Mouse (Mus musculus) thymus, postnatal 14 days (tissue): ENCODE data around the gene Uts2.
A peak's percentile ranks its signal among the peaks of the same experiment; 100 is the strongest.

Experiments
- DNase-seq: peaks from one replicate; pipeline ENCODE4 v3.0.0; 2021

Uts2 gene

DNA sequence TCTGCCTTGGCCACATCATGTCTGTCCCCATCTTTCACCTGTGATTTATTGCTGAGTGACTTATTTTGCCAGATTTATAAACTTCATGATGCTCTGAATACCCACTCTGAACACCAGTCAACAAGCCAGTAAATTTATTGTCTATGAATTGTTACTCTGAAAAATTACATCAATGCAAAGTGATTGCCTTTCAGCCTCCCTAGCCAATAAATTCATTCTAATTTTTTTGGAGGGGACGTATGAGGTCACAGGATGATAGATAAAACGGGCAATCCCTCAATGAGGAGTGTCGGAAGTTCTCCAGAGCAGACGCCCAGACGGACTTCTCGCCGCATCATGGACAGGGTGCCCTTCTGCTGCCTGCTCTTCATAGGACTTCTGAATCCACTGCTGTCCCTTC, at the start of gene Uts2:
TSS of gene Uts2 (plus strand) at position 301 of the 400 bp plus-strand sequence.
- DNase-seq, result no peak

GRCm38 (mm10) chr4:150950972-150951371, 45.9 kb upstream of the Uts2 start:
- no peak for DNase-seq

GRCm38 (mm10) chr4:150956369-150957105, 40.4 kb upstream of the Uts2 start:
- no peak for DNase-seq

DNA sequence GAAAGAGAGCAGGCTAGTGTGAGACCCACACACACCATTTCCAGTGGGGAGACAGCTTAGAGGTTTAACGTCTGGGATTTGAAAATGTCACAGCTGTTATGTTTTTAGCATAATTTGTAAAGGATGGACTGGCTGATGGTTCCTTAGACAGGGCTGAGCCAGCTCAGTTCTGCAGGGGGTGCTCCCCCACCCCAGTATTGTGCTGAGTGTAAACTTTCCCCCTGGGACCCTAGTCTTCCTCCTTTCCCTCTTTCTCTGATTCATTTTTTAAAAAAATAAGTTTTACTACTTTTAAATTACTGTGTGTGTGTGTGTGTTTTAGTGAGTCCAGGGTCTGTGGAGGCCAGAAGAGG, 39.8 kb upstream of the Uts2 start:
- DNase-seq, result no peak

- no peak for DNase-seq
Measured at GRCm38 (mm10) chr4:150958536-150958935, 38.4 kb upstream of the Uts2 start.

GRCm38 (mm10) chr4:150962231-150962630, 34.7 kb upstream of the Uts2 start:
- DNase-seq, result no peak

DNA sequence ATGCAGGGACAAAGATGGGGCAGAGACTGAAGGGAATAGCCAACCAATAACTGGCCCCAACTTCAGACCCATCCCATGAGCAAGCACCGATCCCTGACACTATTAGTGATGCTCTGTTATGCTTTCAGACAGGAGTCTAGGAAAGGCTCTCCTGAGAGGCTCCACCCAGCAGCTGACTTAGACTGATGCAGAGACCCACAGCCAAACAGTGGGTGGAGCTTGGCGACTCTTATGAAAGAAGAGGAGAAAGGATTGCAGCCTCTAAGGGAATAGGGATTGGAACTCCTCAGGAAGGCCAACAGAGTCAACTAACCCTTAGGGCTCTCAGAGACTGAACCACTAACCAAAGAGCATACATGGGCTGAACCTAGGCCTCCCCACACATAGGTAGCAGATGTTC, 33.2 kb upstream of the Uts2 start:
- no peak for DNase-seq

GRCm38 (mm10) chr4:150964635-150965554, 32.0 kb upstream of the Uts2 start:
- peak; percentile 94 for DNase-seq

DNA sequence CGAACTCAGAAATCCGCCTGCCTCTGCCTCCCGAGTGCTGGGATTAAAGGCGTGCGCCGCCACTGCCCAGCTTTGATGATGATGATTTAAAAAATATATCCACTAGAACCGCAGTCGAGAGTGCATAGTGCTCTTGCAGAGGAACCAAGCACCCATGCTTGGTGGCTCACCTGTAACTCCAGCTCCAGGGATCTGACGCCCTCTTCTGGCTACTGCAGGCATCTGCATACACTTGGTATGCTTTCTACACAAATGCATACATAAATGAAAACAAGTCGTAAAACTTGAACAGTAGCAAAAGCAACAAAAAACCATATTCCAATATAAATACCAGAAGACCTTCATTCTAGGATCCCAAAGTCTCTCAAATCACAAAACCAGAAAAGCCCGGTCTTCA, 31.3 kb upstream of the Uts2 start:
- no peak for DNase-seq

DNA sequence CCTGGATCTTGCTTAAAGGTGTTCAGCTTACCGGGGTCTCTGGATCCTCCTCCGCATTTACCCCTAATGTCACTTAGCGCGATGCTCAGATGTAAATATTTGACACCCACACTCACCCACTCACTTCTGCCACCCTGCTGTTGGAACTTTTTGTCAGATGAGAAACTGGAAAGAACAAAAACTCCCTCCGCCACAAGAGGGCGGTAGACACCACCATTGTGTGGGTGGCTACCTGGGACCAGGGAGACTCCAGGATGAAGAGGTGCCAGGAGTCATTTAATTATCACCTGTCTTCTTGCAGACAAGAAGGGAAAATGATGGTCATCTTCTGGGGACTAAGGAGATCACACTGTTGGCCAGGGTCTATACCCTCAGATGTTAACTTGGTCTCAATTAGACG, 30.3 kb upstream of the Uts2 start:
- DNase-seq, result peak; percentile 72

DNA sequence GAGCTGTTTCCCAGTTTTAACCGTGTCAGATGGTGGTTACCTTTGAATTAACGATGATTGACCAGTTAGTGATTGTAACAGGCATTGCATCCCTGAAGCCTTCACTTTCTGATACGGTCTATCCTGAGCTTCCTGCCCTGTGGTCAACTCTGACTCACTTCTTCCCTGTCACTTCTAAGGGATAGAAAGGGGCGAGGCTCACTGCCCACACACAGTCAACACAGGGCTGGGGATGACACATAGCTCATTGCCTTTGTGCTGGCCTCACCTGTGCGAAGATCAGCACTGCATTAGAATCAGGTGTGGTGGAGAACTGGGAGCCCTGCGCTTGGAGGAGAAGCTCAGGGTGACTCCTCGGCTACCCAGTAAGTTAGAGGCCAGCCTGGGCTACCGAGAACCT, 27.9 kb upstream of the Uts2 start:
- DNase-seq, result no peak

DNA sequence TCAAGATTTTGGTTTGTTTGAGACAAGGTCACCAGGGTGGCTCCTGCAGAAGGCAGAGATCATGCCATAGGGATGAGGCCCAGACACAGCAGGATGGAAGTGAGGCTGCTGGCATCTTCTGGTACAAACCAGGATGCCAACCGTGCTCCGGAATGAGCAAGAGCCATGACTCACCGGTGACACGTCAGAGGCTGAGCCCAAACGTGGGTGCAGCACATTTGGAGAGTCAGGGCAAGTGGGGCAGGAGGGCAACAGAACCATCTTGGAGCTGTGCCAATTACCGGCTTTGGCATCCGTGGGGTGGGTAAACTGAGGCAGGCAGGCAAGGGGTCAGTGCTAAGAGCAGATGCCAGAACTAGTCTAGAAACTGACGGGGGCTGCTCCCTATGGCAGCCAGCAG, 23.6 kb upstream of the Uts2 start:
- no peak for DNase-seq

DNA sequence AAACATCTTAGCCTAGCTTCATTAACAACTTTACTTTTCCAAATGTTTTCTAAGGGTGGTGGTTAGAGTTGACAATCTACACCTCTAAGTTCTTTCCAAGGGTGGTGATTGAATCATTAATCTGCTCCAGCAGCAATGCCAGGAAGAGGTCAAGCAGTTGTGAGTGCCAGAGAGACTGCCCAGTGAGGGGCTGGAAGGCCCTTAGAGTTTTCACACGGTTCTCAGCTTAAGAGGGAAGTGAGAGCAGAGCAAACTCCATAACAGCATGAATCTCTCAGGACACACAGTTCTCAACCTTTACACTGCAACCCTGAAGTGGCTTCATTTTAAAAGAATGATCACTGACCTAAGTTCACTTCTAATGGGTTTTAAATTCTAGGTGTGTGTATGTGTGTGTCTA, 21.8 kb upstream of the Uts2 start:
- no peak for DNase-seq

DNA sequence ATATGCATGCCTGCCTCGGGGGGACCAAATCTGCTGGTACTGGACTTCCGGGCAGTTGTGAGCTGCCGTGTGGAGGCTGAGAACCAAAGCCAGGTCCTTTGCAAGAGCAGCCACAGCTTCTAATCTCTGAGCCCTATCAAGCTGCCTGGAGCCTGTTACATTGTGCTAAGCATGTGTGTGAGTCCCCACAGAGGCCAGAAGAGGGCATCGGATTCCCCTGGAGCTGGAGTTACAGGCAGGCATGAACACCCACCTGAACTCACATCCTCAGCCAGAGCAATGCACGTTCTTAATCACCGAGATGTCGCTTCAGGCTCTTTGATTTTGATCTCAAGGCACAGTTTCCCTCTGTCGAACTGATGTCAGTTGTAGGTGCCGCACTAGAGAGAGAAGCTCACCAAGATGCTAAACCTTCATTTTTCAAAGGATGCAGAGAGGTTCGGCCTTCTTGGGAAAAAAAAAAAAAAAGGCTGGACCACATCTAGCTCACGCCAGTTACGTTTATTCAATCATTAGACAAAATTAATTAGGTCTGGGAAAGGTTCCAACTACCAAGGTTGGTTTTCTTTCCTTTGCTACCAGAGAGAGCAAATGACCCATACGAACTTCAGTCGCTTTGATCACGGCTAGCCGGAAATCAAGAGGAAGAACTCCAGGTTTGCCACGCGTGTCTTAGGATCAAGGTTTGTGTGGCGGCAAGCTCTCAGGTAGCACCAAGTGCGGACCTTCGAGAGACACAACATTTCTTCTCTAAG, 18.6 kb upstream of the Uts2 start:
- DNase-seq, result no peak

- DNase-seq, result no peak
Measured at GRCm38 (mm10) chr4:150979455-150979854, 17.4 kb upstream of the Uts2 start.

DNA sequence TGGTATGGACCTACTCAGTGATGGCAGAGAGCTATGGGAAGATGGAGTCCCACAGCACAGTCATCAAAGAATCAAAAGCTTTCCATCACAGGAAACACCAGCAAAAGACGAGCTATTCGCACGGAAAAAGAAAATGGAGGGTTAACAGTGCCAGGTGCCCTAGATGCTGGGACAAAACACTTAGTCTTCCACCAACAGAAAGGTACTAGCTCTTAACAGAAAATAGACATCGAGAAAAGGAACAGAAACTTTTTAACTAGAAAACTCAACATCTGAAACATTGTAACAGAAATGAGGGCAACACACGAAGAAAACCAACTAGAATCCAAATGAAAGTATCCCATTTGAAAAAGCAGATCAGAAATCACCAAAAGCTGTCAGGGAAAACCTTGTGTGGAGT, 16.7 kb upstream of the Uts2 start:
- no peak for DNase-seq

DNA sequence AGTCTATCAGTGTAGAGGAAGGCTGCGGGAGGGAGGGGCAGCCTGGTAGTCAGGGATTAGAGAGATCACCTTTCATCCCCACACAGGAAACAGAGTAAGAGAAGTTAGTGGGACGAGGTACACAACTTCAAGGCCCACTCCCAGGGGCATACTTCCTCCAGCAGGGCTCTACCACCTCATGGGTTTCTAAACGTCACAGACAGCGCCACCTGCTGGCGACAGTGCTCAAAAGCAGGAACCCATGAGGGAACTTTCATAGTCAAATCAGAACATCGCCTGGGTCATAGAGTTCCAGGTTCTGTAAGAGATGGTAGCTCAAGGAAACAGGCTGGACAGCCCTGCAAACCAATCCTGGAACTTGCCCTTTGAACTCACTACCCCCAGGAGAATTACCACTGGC, 6.7 kb upstream of the Uts2 start:
- DNase-seq, result peak; percentile 37

DNA sequence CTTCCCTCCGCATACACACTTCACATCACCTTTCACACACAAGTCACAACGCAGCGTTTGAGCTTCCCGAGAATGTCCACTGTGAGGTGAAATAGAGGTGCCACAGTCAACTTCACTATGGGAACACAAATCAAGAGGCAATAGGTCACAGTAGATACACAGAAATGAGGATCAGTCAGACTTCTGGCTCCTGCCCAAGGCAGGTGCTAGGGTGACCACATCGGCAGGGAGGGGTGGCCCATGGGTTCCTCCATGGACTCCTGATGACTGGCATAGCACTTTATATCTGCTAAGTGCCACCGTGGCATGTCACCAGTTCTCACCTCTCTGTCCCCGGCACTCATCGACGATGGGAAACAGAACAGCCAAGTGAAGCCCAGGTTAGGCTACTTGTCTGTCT, 1.7 kb downstream of the Uts2 start:
- no peak for DNase-seq

GRCm38 (mm10) chr4:151001397-151001796, 4.5 kb downstream of the Uts2 start:
- DNase-seq, result no peak

- DNase-seq, result peak; percentile 46
Measured at GRCm38 (mm10) chr4:151005656-151006318, 8.9 kb downstream of the Uts2 start.

GRCm38 (mm10) chr4:151006945-151007344, 10.0 kb downstream of the Uts2 start:
- DNase-seq, result peak; percentile 70

GRCm38 (mm10) chr4:151010316-151010715, 13.4 kb downstream of the Uts2 start:
- no peak for DNase-seq

DNA sequence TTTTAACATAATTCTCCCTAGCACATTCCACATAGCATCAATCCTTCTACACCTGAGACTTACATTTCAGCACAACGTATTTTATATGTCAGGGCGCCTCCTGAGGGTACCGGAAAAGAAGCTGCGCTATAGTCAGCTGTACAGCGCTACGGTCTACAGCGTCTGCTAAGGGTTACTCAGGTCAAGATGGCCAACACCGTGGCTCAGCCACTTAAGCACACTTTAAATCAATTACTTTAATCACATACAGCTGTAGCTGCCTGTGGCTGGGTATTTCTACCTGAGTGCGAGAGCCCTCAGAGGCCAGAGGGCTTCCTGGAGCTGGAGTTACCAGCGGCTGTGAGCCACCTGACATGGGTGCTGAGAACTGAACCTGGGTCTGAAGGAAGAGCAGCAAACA, 19.0 kb downstream of the Uts2 start:
- DNase-seq, result no peak
